Comparison of ENCODE assay signal across 22 mouse cellular contexts in the genomic region with DNA sequence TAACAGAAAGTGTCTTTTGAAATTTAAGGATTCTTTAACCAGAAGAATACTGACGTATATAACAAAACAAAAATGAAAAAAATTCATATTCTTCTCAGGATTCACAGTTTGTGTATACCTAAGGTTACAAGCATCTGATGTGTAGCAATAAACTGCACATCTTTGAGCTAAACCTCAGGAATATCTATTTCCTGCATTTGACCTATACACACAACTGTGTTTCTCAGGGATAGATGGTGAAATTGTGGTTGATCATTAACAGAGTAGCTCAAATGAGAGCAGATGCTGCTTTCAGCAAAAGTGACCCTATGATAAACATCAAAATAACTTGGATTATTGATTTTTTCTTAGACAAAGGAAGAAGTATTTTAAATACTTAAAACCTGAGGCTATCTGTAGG.
"Had no signal": no experiment of that assay in that cellular context is flagged by ENCODE, and none has a peak within 500 bp of the region (broad histone marks: within the 10 kb centered on the region; RNA-seq: fewer than 3 reads in every experiment).

No protein-coding gene starts in this region.

- ATAC-seq: forebrain, postnatal 0 days; hindbrain, postnatal 0 days had no signal

- H3K9ac ChIP-seq: forebrain, postnatal 0 days; heart, embryonic 13.5 days; heart, embryonic 15.5 days; hindbrain, embryonic 13.5 days; hindbrain, embryonic 15.5 days; limb, embryonic 12.5 days had no signal

- H3K36me3 ChIP-seq: heart, embryonic 13.5 days; heart, embryonic 15.5 days; hindbrain, embryonic 13.5 days; hindbrain, embryonic 15.5 days; limb, embryonic 10.5 days; limb, embryonic 12.5 days had no signal

- H3K27ac ChIP-seq: heart, adult 2 months; heart, embryonic 13.5 days; heart, embryonic 15.5 days; hindbrain, embryonic 13.5 days; hindbrain, embryonic 15.5 days; hindbrain, postnatal 0 days; layer of hippocampus, adult 2 months; left cerebral cortex, adult 2 months; limb, embryonic 10.5 days; limb, embryonic 12.5 days had no signal

- H3K27me3 ChIP-seq: heart, embryonic 13.5 days; heart, embryonic 15.5 days; hindbrain, embryonic 13.5 days; hindbrain, embryonic 15.5 days; limb, embryonic 12.5 days had no signal

- DNase-seq: forebrain, postnatal 0 days; gastrocnemius, postnatal 14 days; gastrocnemius, postnatal 36 days; heart, adult 11 months; heart, adult 2 months; heart, postnatal 14 days; heart, postnatal 36 days; kidney, adult 18-20 months; kidney, adult 8-10 months; kidney, postnatal 10 days; kidney, postnatal 25 days; liver had no signal

- H3K9me3 ChIP-seq: heart, embryonic 13.5 days; heart, embryonic 15.5 days; hindbrain, embryonic 13.5 days; hindbrain, embryonic 15.5 days; limb, embryonic 10.5 days; limb, embryonic 12.5 days had no signal

- H3K4me1 ChIP-seq: heart, embryonic 13.5 days; heart, embryonic 15.5 days; hindbrain, embryonic 13.5 days; hindbrain, embryonic 15.5 days; limb, embryonic 12.5 days had no signal

- H3K4me3 ChIP-seq: heart, adult 2 months; heart, embryonic 13.5 days; heart, embryonic 15.5 days; hindbrain, embryonic 13.5 days; hindbrain, embryonic 15.5 days; layer of hippocampus, adult 2 months; left cerebral cortex, adult 2 months; limb, embryonic 10.5 days; limb, embryonic 12.5 days had no signal

- H3K4me2 ChIP-seq: heart, embryonic 11.5 days; heart, embryonic 13.5 days; heart, embryonic 15.5 days; hindbrain, embryonic 13.5 days; hindbrain, embryonic 15.5 days; limb, embryonic 12.5 days had no signal
